Mouse (Mus musculus): ENCODE measurements around the gene Epas1.

The Epas1 gene

GRCm38 (mm10) chr17:86827391-86828165 is 74.1 kb downstream of the Epas1 start:
- no peak for DNase-seq (ENCODE audit: low spot score)

GRCm38 (mm10) chr17:86828500-86828899 is 75.0 kb downstream of the Epas1 start:
- DNase-seq (ENCODE audit: low spot score), result no peak

GRCm38 (mm10) chr17:86829383-86830175 is 76.1 kb downstream of the Epas1 start:
- DNase-seq (ENCODE audit: low spot score), result no peak

DNA sequence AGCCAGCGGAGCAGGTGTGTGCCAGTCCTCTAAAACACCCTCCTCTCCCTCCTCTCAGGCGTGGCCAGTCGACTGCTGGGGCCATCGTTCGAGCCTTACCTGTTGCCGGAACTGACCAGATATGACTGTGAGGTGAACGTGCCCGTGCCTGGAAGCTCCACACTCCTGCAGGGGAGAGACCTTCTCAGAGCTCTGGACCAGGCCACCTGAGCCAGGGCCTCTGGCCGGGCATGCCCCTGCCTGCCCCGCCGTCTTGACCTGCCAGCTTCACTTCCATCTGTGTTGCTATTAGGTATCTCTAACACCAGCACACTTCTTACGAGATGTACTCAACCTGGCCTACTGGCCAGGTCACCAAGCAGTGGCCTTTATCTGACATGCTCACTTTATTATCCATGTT is 77.4 kb downstream of the Epas1 start:
- no peak for DNase-seq (ENCODE audit: low spot score)

GRCm38 (mm10) chr17:86832562-86833327 is 79.2 kb downstream of the Epas1 start:
- no peak for DNase-seq (ENCODE audit: low spot score)

DNA sequence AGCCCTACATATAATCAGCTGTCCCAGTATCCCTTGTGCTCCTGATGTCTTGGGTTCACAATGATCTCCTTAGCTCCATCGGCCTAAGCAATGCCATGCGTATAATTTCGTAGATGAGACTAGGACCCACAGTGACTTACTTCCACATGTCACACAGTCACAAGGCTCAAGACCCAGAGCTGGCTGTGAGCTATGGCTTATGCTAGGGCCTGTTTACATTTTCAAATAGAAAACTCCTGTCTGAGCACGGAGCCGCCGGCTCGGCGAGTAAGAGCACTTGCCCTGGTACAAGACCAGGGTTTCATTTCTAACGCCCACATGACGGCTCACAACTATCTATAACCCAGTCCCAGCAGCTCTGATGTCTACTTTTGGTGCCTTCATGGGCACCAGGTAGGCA is 80.4 kb downstream of the Epas1 start:
- no peak for DNase-seq (ENCODE audit: low spot score)

- DNase-seq (ENCODE audit: low spot score), result no peak
Measured at GRCm38 (mm10) chr17:86839308-86839707, 85.8 kb downstream of the Epas1 start.

- DNase-seq (ENCODE audit: low spot score), result no peak
Measured at GRCm38 (mm10) chr17:86850700-86851337, 97.3 kb downstream of the Epas1 start.

- DNase-seq (ENCODE audit: low spot score), result no peak
Measured at GRCm38 (mm10) chr17:86851782-86852181, 98.3 kb downstream of the Epas1 start.

- no peak for DNase-seq (ENCODE audit: low spot score)
Measured at GRCm38 (mm10) chr17:86852591-86853031, 99.1 kb downstream of the Epas1 start.

GRCm38 (mm10) chr17:86870586-86870985 is 117.1 kb downstream of the Epas1 start:
- DNase-seq (ENCODE audit: low spot score), result no peak

DNA sequence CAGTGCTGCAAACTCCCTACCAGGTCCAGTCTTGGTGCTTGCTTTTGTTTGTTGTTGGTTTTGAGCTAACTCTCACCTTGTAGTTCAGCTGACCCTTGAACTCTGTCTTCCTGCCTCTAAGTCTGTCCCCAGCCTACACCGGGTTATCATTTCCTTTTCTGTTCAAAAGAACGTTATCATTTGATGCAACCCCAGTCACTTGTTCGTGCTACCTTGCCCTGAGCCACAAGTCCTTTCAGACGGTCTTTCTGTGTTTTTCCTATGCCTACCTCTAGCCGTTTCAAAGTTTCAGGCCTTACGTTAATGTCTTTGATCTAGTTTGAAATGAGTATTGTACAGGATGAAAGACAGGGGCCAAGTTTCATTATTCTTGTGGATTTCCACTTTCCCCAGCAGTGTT is 119.1 kb downstream of the Epas1 start:
- no peak for DNase-seq (ENCODE audit: low spot score)

- no peak for DNase-seq (ENCODE audit: low spot score)
Measured at GRCm38 (mm10) chr17:86876940-86877339, 123.4 kb downstream of the Epas1 start.

GRCm38 (mm10) chr17:86877747-86878146 is 124.2 kb downstream of the Epas1 start:
- no peak for DNase-seq (ENCODE audit: low spot score)

DNA sequence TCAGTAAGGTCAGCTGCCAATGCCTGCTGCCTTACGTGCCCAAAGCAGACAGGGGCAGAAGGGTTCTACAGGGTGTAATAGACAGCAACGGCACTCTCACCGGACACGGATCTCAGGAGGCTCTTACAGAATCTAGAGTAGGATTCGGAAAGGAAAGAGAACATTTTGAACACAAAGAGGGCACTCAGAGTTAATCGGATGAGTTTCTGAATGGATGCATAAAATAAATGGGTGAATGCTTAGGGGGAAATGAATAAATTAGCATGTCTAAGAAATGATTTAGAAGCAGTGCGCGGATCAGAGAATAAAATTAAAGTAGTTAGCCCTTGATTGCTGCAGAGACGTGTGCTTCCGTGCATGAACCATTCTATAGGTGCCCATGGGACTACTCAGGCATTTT is 126.6 kb downstream of the Epas1 start:
- no peak for DNase-seq (ENCODE audit: low spot score)

DNA sequence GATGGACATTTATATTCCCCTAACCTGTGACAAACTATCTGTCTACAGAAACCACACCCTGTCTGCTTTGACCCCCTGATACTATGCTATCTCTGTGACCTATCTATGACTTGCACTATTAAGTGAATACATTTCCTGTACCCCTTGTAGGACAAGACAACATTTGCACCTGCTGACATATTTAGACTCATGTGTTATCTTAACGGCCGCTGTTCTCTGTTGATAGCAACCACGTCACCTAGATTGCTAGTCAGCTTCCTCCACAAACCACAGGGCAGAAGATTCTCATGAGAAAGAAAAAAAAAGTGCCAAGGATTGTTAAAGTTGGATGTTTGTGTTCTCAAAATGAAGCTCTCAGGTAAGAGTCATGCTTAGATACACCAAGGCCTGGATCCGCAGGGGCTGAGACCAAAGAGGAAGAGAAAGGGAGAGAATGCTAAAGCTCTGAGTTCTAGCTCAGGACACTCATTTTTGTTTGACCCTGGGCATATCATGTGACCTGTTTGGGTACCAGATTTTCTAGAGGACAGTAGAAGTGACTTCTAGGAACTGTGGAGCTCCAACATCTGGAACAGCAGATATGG is 127.1 kb downstream of the Epas1 start:
- no peak for DNase-seq (ENCODE audit: low spot score)

Measured in adipocyte (in vitro differentiated cells).